Mouse (Mus musculus): Measurements from ENCODE around the gene Zic4. TPM values are rescaled to one million over a fixed set of nuclear protein-coding genes. Genes with fewer than 3 reads are reported as not detected.
A peak's percentile ranks its signal among the peaks of the same experiment; 100 is the strongest.

The Zic4 gene
- polyA plus RNA-seq, 1 experiment from 2014 or later, result 47.8 TPM

DNA sequence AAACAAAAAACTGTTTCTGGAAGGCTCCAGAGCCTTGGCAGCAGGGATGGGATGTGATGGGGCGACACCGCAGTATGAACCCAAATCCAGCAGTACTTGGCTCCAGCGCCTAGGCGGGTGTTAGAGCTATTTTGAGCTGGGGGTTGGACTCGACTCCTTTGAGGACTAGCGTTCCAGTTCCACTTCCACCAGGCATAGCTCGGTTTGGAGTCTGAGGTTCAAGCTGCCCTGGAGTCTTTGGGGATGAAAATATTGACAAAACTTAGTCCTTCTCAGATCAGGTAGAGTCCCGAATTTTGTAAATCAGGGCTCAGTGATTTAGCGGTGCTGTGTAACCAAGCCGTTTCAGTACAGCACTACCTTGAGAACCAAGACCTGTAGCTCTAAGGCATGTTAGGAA lies 39.3 kb downstream of the Zic4 start:
- Histone ChIP-seq H3K27ac (no peak overlapping the region), H3K4me2 (replicated peaks) (no peak overlapping the region), H3K9me3 (ENCODE audit: control insufficient read depth, low read length) (no peaks in the 10 kb centered on the region), H3K27me3 (ENCODE audit: control insufficient read depth, insufficient read depth, low read length) (peaks cover 98% of the 10 kb centered on the region), H3K36me3 (replicated peaks; ENCODE audit: control insufficient read depth, insufficient read depth) (no peaks in the 10 kb centered on the region), H3K4me3 (replicated peaks; ENCODE audit: low read length) (no peak overlapping the region), H3K4me1 (replicated peaks; ENCODE audit: control insufficient read depth, insufficient read depth, low read length) (no peaks in the 10 kb centered on the region), H3K9ac (no peak overlapping the region)
- WGBS, result 4% methylated on average over 10 of the region's 10 CpGs
- ATAC-seq (ENCODE audit: low FRiP score) (no peak), DNase-seq (ENCODE audit: low spot score) (no peak)

- H3K27me3 ChIP-seq (ENCODE audit: control insufficient read depth, insufficient read depth, low read length), result peaks cover 92% of the 10 kb centered on the region
- H3K4me3 ChIP-seq (replicated peaks; ENCODE audit: low read length), result 0 out of 2 replicates have a peak overlapping the region, but pooled peaks have one; percentile 4
- peak overlapping the region; percentile 47 for H3K4me2 ChIP-seq (replicated peaks)
- DNase-seq (ENCODE audit: low spot score) (no peak), ATAC-seq (ENCODE audit: low FRiP score) (no peak)
- no peaks in the 10 kb centered on the region for H3K36me3 ChIP-seq (replicated peaks; ENCODE audit: control insufficient read depth, insufficient read depth)
- H3K9ac ChIP-seq, result peak overlapping the region; percentile 46
- no peaks in the 10 kb centered on the region for H3K9me3 ChIP-seq (ENCODE audit: control insufficient read depth, low read length)
- H3K4me1 ChIP-seq (replicated peaks; ENCODE audit: control insufficient read depth, insufficient read depth, low read length), result no peaks in the 10 kb centered on the region
- under 1% methylated on average over 13 of the region's 13 CpGs for WGBS
- H3K27ac ChIP-seq, result peak overlapping the region; percentile 82
These were observed 42.0 kb downstream of the Zic4 start for GRCm38 (mm10) chr9:91404229-91404628.

DNA sequence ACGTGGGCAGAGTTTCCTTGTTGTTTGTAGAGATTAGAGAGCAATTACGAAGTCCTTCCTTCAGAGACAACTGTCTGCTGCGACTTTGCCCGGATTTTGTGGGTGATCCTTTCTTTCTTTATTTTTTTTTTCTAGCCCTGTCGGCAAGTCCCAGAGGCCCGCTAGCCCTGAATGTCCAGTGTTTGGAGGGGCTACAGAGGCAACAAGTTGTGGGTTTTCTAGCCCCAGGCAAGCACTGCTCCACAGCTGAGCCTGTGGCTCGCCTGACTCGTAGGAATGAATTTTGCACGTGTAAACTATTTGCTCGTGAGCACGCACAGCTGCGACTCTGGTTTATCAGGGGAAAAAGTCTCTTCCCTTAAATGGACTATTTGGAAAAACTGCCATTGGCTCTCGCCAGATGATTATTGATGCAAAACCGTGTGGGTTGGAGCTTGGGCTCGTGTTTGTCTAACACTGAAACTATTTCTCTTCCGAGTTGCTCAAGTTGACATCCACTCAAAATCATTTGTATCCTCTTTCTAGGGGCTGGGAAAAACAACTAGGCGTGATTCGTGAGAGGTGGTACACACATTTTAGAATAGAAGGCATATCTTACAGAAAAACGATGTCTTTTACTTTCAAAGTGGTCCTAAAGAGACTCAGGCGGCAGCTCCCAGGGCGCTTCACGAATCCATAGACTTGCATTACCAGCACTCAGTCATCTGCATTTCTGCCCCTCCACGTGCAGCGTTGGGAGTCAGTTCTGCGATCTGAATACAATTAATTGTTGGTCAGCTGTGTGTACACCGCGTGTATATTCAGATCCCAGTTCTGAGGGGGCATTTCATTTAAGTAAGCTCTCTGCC lies 42.9 kb downstream of the Zic4 start:
- Histone ChIP-seq H3K36me3 (replicated peaks; ENCODE audit: control insufficient read depth, insufficient read depth) (no peaks in the 10 kb centered on the region), H3K27me3 (ENCODE audit: control insufficient read depth, insufficient read depth, low read length) (peaks cover 92% of the 10 kb centered on the region), H3K4me3 (replicated peaks; ENCODE audit: low read length) (peak overlapping the region; percentile 24), H3K4me2 (replicated peaks) (peak overlapping the region; percentile 47), H3K4me1 (replicated peaks; ENCODE audit: control insufficient read depth, insufficient read depth, low read length) (no peaks in the 10 kb centered on the region), H3K9me3 (ENCODE audit: control insufficient read depth, low read length) (no peaks in the 10 kb centered on the region), H3K9ac (peak overlapping the region; percentile 46), H3K27ac (peak overlapping the region; percentile 82)
- ATAC-seq (ENCODE audit: low FRiP score) (no peak), DNase-seq (ENCODE audit: low spot score) (no peak)
- WGBS, result under 1% methylated on average over 27 of the region's 27 CpGs

DNA sequence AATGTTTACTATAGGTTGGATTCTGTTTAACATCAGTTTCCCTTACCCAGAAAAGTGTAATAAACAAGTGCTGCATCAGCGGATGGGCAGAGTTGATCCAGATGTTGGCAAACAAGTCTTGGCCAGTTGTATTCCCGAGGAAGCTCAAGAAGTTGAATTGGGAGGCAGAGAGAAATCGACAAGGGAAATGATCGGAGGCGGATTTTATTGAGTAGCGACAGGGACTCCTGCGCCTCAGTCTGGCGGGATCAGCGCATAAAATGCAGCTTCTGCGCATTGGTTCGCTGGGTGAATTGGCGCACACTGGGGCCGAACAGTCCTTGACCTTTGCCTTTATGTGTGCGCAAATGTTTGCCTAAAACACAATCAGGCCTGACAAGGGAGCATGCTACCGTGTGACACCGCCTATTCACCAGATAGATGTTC lies 43.6 kb downstream of the Zic4 start:
- WGBS, result under 1% methylated on average over 16 of the region's 16 CpGs
- DNase-seq (ENCODE audit: low spot score), result no peak
- Histone ChIP-seq H3K4me3 (replicated peaks; ENCODE audit: low read length) (peak overlapping the region; percentile 24), H3K27ac (peak overlapping the region; percentile 82), H3K4me1 (replicated peaks; ENCODE audit: control insufficient read depth, insufficient read depth, low read length) (no peaks in the 10 kb centered on the region), H3K9ac (peak overlapping the region; percentile 46), H3K4me2 (replicated peaks) (peak overlapping the region; percentile 47), H3K9me3 (ENCODE audit: control insufficient read depth, low read length) (no peaks in the 10 kb centered on the region), H3K36me3 (replicated peaks; ENCODE audit: control insufficient read depth, insufficient read depth) (no peaks in the 10 kb centered on the region), H3K27me3 (ENCODE audit: control insufficient read depth, insufficient read depth, low read length) (peaks cover 92% of the 10 kb centered on the region)
- no peak for ATAC-seq (ENCODE audit: low FRiP score)

GRCm38 (mm10) chr9:91406258-91406763 lies 44.1 kb downstream of the Zic4 start:
- Histone ChIP-seq H3K4me1 (replicated peaks; ENCODE audit: control insufficient read depth, insufficient read depth, low read length) (no peaks in the 10 kb centered on the region), H3K9me3 (ENCODE audit: control insufficient read depth, low read length) (no peaks in the 10 kb centered on the region), H3K9ac (peak overlapping the region; percentile 46), H3K4me3 (replicated peaks; ENCODE audit: low read length) (peak overlapping the region; percentile 24), H3K27me3 (ENCODE audit: control insufficient read depth, insufficient read depth, low read length) (peaks cover 92% of the 10 kb centered on the region), H3K4me2 (replicated peaks) (peak overlapping the region; percentile 47), H3K36me3 (replicated peaks; ENCODE audit: control insufficient read depth, insufficient read depth) (no peaks in the 10 kb centered on the region), H3K27ac (peak overlapping the region; percentile 82)
- no peak for ATAC-seq (ENCODE audit: low FRiP score)
- WGBS, result 2% methylated on average over 6 of the region's 6 CpGs
- no peak for DNase-seq (ENCODE audit: low spot score)

DNA sequence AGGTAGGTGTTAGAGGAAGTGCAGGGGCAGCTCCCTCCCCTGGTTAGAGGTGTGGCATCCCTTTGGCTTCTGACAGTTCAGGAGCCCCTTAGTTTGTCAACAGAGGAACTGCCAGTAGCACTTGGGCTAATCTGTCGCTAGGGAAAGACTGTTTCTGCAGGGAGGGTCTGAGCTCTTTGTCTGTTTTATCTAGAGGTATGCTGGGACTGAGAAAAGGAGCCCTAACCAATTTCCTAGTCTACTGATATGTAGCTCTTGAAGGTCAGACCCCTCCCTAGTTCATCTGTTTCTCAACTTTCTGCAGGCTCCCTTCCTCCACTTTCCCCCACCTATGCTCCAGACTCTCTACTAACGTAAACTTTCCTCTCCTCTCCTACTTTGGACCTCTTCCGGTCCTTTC lies 47.6 kb downstream of the Zic4 start:
- Histone ChIP-seq H3K9ac (no peak overlapping the region), H3K36me3 (replicated peaks; ENCODE audit: control insufficient read depth, insufficient read depth) (no peaks in the 10 kb centered on the region), H3K9me3 (ENCODE audit: control insufficient read depth, low read length) (no peaks in the 10 kb centered on the region), H3K4me2 (replicated peaks) (peak overlapping the region; percentile 29), H3K4me3 (replicated peaks; ENCODE audit: low read length) (no peak overlapping the region), H3K27ac (0 out of 2 replicates have a peak overlapping the region, but pooled peaks have one; percentile 4), H3K27me3 (ENCODE audit: control insufficient read depth, insufficient read depth, low read length) (peaks cover 85% of the 10 kb centered on the region), H3K4me1 (replicated peaks; ENCODE audit: control insufficient read depth, insufficient read depth, low read length) (peaks cover 7% of the 10 kb centered on the region; the same call in 1 of the 2 replicates)
- no peak for ATAC-seq (ENCODE audit: low FRiP score)
- no peak for DNase-seq (ENCODE audit: low spot score)
- 0% methylated on average over 3 of the region's 3 CpGs for WGBS

- Histone ChIP-seq H3K4me3 (replicated peaks; ENCODE audit: low read length) (no peak overlapping the region; the same call in 1 of the 2 replicates), H3K4me2 (replicated peaks) (peak overlapping the region; percentile 42), H3K36me3 (replicated peaks; ENCODE audit: control insufficient read depth, insufficient read depth) (no peaks in the 10 kb centered on the region), H3K9me3 (ENCODE audit: control insufficient read depth, low read length) (no peaks in the 10 kb centered on the region), H3K9ac (0 out of 2 replicates have a peak overlapping the region, but pooled peaks have one; percentile 18), H3K4me1 (replicated peaks; ENCODE audit: control insufficient read depth, insufficient read depth, low read length) (peaks cover 7% of the 10 kb centered on the region; the same call in 1 of the 2 replicates), H3K27ac (peak overlapping the region; percentile 2), H3K27me3 (ENCODE audit: control insufficient read depth, insufficient read depth, low read length) (peaks cover 92% of the 10 kb centered on the region)
- under 1% methylated on average over 12 of the region's 12 CpGs for WGBS
- ATAC-seq (ENCODE audit: low FRiP score), result peak; percentile 78
- DNase-seq (ENCODE audit: low spot score), result peak; percentile 79
These were observed 51.9 kb downstream of the Zic4 start for GRCm38 (mm10) chr9:91414007-91414661.

DNA sequence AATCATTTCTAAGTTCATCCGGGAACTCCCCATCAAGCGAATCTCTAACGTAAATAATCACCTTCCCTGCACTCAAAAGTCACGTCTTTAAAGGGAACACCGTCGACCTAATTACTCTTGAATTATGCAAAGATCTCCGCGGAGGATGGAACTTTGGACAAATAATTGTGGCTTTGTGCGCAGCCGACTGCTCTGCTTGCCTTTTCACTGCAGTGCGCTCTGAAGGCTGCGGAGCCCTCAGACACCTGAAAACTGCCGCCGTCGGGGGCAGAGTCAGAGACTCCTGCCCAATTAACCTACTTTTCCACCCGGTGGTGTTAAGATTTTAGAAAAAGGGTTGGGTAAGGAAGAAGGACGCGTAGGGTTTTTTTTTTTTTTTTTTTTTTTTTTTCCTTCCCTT lies 58.2 kb downstream of the Zic4 start:
- Histone ChIP-seq H3K36me3 (replicated peaks; ENCODE audit: control insufficient read depth, insufficient read depth) (no peaks in the 10 kb centered on the region), H3K9me3 (ENCODE audit: control insufficient read depth, low read length) (no peaks in the 10 kb centered on the region), H3K4me1 (replicated peaks; ENCODE audit: control insufficient read depth, insufficient read depth, low read length) (0 out of 2 replicates have a peak, but pooled peaks cover 4% of the 10 kb centered on the region), H3K4me2 (replicated peaks) (peak overlapping the region; percentile 45), H3K27ac (no peak overlapping the region), H3K27me3 (ENCODE audit: control insufficient read depth, insufficient read depth, low read length) (peaks cover 63% of the 10 kb centered on the region), H3K9ac (0 out of 2 replicates have a peak overlapping the region, but pooled peaks have one; percentile 24), H3K4me3 (replicated peaks; ENCODE audit: low read length) (peak overlapping the region; percentile 22)
- ATAC-seq (ENCODE audit: low FRiP score), result no peak
- DNase-seq (ENCODE audit: low spot score), result no peak
- WGBS, result 1% methylated on average over 18 of the region's 18 CpGs

All from hindbrain, embryonic 14.5 days (tissue).